20 mouse cellular contexts compared by ENCODE assay signal in genomic region chr8:86006485-86006884, GRCm38 (mm10).
"Had no signal": no experiment of that assay in that cellular context is flagged by ENCODE, and none has a peak within 500 bp of the region (broad histone marks: within the 10 kb centered on the region; RNA-seq: fewer than 3 reads in every experiment).

No protein-coding gene starts in this region.

- H3K4me3 ChIP-seq: layer of hippocampus, adult 2 months; limb, embryonic 10.5 days; limb, embryonic 13.5 days; liver, embryonic 13.5 days; neural tube, embryonic 12.5 days; neural tube, embryonic 15.5 days had no signal

- H3K36me3 ChIP-seq: limb, embryonic 10.5 days; limb, embryonic 13.5 days; liver, embryonic 13.5 days; neural tube, embryonic 12.5 days; neural tube, embryonic 15.5 days had no signal

- H3K4me1 ChIP-seq: limb, embryonic 13.5 days; liver, embryonic 13.5 days; neural tube, embryonic 12.5 days; neural tube, embryonic 15.5 days had no signal

- H3K27ac ChIP-seq: kidney, postnatal 0 days; layer of hippocampus, adult 2 months; limb, embryonic 10.5 days; limb, embryonic 13.5 days; liver, embryonic 13.5 days; macrophage; neural tube, embryonic 12.5 days; neural tube, embryonic 15.5 days; stomach, postnatal 0 days had no signal

- H3K9ac ChIP-seq: limb, embryonic 13.5 days; liver, embryonic 13.5 days; lung, embryonic 14.5 days; neural tube, embryonic 12.5 days; neural tube, embryonic 15.5 days had no signal

- H3K27me3 ChIP-seq: limb, embryonic 13.5 days; liver, embryonic 13.5 days; neural tube, embryonic 12.5 days; neural tube, embryonic 15.5 days had no signal

- DNase-seq: layer of hippocampus, adult 9-11 months; liver; liver, embryonic 13.5 days; lung, embryonic 14.5 days; midbrain, embryonic 14.5 days; right cerebral cortex, adult 18-20 months; right cerebral cortex, postnatal 25 days; thymus, adult 2 months; thymus, postnatal 14 days; thymus, postnatal 4 days had no signal

- H3K9me3 ChIP-seq: limb, embryonic 10.5 days; limb, embryonic 13.5 days; liver, embryonic 13.5 days; neural tube, embryonic 12.5 days; neural tube, embryonic 15.5 days had no signal

- H3K4me2 ChIP-seq: limb, embryonic 13.5 days; liver, embryonic 13.5 days; lung, embryonic 14.5 days; neural tube, embryonic 12.5 days; neural tube, embryonic 15.5 days had no signal

- ATAC-seq: intestine, embryonic 16.5 days; lung, postnatal 0 days had no signal
